Mouse (Mus musculus) midbrain, embryonic 13.5 days (tissue): ENCODE results near the gene Errfi1. TPM values are rescaled to one million over a fixed set of nuclear protein-coding genes. Genes with fewer than 3 reads are reported as not detected.

Experiments used
- ATAC-seq: fragments of 200-750 bp; cut with Nextera tagmentation; 2 replicates; pipeline ENCODE4 v1.8.0; 2017; ENCODE audit warnings: mild to moderate bottlenecking, moderate TSS enrichment, moderate library complexity
- H3K27ac ChIP-seq: fragments of 300-500 bp; sonication (generic); 2 replicates; pipeline ENCODE4 v1.5.1; 2015; ENCODE audit warnings: inconsistent platforms, mild to moderate bottlenecking, moderate library complexity
- H3K27me3 ChIP-seq: fragments of 300-500 bp; sonication (generic); 2 replicates; pipeline ENCODE4 v1.6.1; 2015; ENCODE audit warnings: mild to moderate bottlenecking, inconsistent platforms
- H3K36me3 ChIP-seq: fragments of 300-500 bp; sonication (generic); 2 replicates; pipeline ENCODE4 v1.6.1; 2015; ENCODE audit warnings: mild to moderate bottlenecking, inconsistent platforms
- H3K4me1 ChIP-seq: fragments of 300-500 bp; sonication (generic); replicated peaks from 2 replicates; pipeline ENCODE4 v1.6.1; 2015; ENCODE audit warnings: inconsistent platforms
- H3K4me2 ChIP-seq: fragments of 300-500 bp; sonication (generic); replicated peaks from 2 replicates; pipeline ENCODE4 v1.6.1; 2015; ENCODE audit warnings: moderate library complexity, mild to moderate bottlenecking, inconsistent platforms
- H3K4me3 ChIP-seq: fragments of 300-500 bp; sonication (generic); replicated peaks from 2 replicates; pipeline ENCODE4 v1.5.1; 2015; ENCODE audit warnings: mild to moderate bottlenecking, inconsistent platforms
- H3K9ac ChIP-seq: fragments of 300-500 bp; sonication (generic); replicated peaks from 2 replicates; pipeline ENCODE4 v1.6.1; 2015; ENCODE audit warnings: mild to moderate bottlenecking, inconsistent platforms
- H3K9me3 ChIP-seq: fragments of 300-500 bp; sonication (generic); 2 replicates; pipeline ENCODE4 v1.6.1; 2016; ENCODE audit warnings: mild to moderate bottlenecking, inconsistent platforms
- WGBS: fragments of 180-500 bp; shearing (Covaris S2); methylation state at CpG from one replicate; pipeline ENCODE4 v1.1.7; 2015; 5-methylcytosine and 5-hydroxymethylcytosine counted together
- polyA plus RNA-seq: library from polyadenylated mRNA; unstranded; fragments of >200 nt; fragmentation: Nextera tagmentation; extraction: Ambion mirVana; gene quantifications from 2 replicates; pipeline ENCODE4 v1.2.1, GENCODE M21; 2015

Gene Errfi1
- polyA plus RNA-seq = 18.7 and 20.1 TPM in 2 replicates

DNA sequence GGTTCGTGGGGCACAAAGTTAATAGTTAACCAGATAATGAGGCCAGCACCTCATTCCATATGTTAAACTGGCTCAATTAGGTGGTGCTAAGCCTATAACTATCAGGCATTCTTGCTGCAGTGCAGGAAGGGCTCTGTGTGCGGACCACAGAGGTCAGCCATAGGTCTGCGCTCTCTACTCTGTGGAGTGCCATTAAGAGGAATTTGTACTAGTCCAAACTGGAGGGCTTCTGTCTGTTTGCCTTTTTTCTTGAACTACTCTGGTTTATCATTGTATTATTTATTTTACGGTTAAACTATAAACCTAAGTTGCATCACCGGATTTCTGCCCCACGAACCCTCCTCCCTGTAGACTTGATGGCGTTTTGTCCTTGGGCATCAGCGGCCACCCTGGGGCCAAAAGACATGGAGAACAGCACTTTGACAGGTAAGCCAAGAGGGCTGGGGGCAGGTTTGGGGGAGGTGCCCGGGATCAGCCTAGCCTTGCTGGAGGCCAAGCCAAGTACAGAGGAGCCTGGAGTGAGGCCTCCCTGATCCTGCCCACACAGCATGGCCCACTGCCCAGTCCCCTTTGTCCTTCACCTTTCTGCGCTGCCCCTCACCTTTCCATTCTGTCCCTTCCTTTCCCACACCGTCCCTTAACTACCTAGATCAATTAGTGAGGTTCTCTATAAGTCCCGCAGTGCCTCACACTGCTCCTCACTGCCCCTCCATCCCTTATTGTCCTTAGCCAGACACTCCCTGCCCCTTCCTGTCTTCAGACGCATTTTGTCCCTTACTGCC, at the start of gene Errfi1:
Gene Errfi1 (plus strand): TSS at position 240 of the 782 bp plus-strand sequence.
- H3K27ac ChIP-seq = peak within 1 kb of the TSS; percentile 98
- no peaks in the 10 kb centered on the region for H3K36me3 ChIP-seq
- WGBS = 54% methylated on average over 13 of the region's 13 CpGs
- H3K4me1 ChIP-seq = peaks cover 18% of the 10 kb centered on the region
- H3K9ac ChIP-seq = peak within 1 kb of the TSS; percentile 61
- ATAC-seq = peak; percentile 13
- H3K4me2 ChIP-seq = peak within 1 kb of the TSS; percentile 63
- no peaks in the 10 kb centered on the region for H3K9me3 ChIP-seq
- H3K4me3 ChIP-seq = peak within 1 kb of the TSS; percentile 81
- no peaks in the 10 kb centered on the region; the same call in 1 of the 2 replicates for H3K27me3 ChIP-seq

DNA sequence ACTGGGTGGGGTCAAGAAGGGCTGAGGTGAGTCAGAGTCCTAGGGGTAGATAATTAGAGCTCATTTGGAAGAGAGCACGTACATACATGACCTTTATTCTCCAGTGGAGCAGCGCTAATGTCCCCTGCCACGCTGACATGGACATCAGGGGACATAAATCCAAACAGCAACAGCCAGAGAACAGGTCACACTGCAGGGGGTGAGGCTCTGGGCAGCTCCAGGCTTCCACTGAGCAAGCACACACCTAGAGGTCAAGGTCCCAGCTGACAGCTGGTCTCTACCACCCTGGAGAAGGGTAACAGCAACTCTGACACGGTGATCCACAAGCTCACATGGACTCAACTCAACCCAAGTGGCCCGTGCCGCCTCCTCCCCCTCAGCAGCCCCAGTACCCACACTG, 49.5 kb upstream of the Errfi1 start:
- ATAC-seq = no peak
- no peaks in the 10 kb centered on the region for H3K27me3 ChIP-seq
- H3K36me3 ChIP-seq = no peaks in the 10 kb centered on the region
- H3K4me1 ChIP-seq = no peaks in the 10 kb centered on the region
- WGBS = 84% methylated on average over 6 of the region's 6 CpGs
- no peak overlapping the region for H3K4me3 ChIP-seq
- H3K4me2 ChIP-seq = no peak overlapping the region
- H3K9me3 ChIP-seq = no peaks in the 10 kb centered on the region
- no peak overlapping the region for H3K27ac ChIP-seq
- H3K9ac ChIP-seq = no peak overlapping the region

DNA sequence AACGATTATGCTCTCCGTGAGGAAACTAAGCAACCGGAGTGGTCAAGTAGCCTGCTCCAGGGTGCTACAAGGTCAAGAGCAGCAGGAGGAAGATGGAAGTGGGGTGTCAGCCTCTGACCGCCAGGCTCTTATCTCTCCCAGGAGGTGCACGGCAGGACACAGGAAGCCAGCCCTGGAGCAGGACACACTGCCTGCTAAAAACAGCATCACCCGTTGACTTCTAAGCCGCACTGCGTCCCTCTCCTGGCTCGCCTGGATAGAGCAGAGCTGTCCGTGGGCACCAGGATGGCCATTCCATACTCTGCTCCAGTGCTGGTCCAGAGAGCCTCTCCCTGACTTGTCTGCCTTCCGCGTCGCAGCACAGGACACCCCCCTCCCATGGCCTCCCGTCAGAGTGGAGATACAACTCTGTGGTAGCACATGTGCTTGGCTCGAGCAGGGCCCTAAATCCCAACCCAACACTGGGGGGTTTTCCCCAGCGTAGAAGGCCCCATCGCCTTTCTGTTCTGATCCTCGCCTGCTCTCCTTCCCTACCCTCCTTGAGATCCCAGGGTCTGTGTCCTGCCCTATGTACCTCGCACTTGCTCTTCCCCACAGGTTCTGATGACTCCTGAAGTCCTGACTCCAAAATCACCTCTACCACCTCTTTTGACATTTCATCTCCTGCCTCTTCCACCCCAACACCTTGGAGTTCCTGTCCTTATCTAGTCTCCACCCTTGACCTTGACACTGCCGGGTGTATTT, 45.8 kb upstream of the Errfi1 start:
- Histone ChIP-seq H3K27me3 (no peaks in the 10 kb centered on the region), H3K36me3 (no peaks in the 10 kb centered on the region), H3K4me2 (no peak overlapping the region), H3K9ac (no peak overlapping the region), H3K4me1 (no peaks in the 10 kb centered on the region), H3K27ac (no peak overlapping the region), H3K9me3 (no peaks in the 10 kb centered on the region), H3K4me3 (no peak overlapping the region)
- no peak for ATAC-seq
- 82% methylated on average over 20 of the region's 20 CpGs for WGBS

DNA sequence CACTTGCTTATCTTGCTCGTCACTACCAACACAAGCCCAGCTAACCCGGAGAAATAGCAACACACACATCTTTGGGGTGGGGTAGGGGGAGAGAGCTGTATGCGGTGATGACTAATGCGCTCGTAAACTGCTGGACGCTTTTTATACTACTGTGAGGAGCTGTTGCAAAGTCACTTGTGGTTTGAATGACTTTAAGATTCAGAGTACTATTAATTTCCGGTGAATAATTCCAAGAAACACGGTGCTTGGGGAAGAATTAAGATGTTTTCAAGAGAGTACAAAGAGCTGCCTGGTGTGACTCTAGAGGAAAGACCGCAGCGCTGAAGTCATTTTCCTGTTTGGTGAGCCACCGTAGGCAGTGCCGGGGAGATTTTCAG, 45.3 kb upstream of the Errfi1 start:
- H3K9ac ChIP-seq = no peak overlapping the region
- H3K27me3 ChIP-seq = no peaks in the 10 kb centered on the region
- no peak overlapping the region for H3K27ac ChIP-seq
- H3K4me2 ChIP-seq = no peak overlapping the region
- no peaks in the 10 kb centered on the region for H3K4me1 ChIP-seq
- H3K4me3 ChIP-seq = no peak overlapping the region
- H3K36me3 ChIP-seq = no peaks in the 10 kb centered on the region
- WGBS = 86% methylated on average over 12 of the region's 12 CpGs
- ATAC-seq = no peak
- no peaks in the 10 kb centered on the region for H3K9me3 ChIP-seq

DNA sequence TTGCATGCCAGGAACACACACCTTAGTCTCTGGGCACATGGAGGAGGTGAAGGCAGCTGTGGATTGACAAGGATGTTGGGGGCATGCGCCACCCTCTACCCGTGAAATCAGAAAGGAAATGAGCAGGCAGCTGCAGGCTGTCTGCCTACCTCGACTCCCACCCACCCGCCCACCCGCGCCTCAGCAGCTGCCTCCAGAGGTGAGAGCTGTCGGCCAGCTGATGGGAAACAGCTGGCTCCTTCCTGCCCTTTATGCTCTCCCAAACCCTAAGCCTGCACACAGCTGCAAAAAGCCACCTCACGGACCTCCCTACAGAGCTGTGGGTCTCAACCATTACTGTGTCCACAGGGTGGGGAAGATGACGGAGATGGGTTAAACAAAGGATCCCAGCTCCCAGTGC, 44.4 kb upstream of the Errfi1 start:
- no peak overlapping the region for H3K4me2 ChIP-seq
- no peak overlapping the region for H3K27ac ChIP-seq
- no peak overlapping the region for H3K9ac ChIP-seq
- no peaks in the 10 kb centered on the region for H3K9me3 ChIP-seq
- 75% methylated on average over 9 of the region's 9 CpGs for WGBS
- ATAC-seq = no peak
- no peaks in the 10 kb centered on the region for H3K36me3 ChIP-seq
- no peaks in the 10 kb centered on the region for H3K4me1 ChIP-seq
- no peak overlapping the region for H3K4me3 ChIP-seq
- no peaks in the 10 kb centered on the region for H3K27me3 ChIP-seq

DNA sequence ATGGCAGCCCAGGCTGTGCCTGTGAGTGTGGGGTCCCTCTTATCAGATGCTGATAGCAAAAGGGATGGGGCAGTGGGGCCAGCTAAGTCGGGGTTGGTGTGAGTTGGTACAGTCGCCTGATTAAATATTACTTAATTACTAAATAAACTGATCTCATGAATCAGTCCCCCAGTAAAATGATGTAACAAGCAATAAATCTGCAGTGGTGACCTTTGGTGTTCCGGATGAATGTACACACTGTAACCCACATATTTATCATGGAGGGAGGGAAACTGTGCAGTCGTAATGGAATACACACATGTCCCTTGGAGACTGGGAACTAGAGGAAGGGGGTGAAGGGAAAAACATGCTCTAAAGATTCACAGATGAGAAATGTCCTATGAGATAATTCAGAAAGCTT, 38.6 kb upstream of the Errfi1 start:
- Histone ChIP-seq H3K27ac (no peak overlapping the region), H3K4me3 (no peak overlapping the region), H3K4me1 (no peaks in the 10 kb centered on the region), H3K4me2 (no peak overlapping the region), H3K36me3 (no peaks in the 10 kb centered on the region), H3K9me3 (no peaks in the 10 kb centered on the region), H3K9ac (no peak overlapping the region), H3K27me3 (no peaks in the 10 kb centered on the region)
- ATAC-seq = no peak
- WGBS = 89% methylated on average over 4 of the region's 4 CpGs

DNA sequence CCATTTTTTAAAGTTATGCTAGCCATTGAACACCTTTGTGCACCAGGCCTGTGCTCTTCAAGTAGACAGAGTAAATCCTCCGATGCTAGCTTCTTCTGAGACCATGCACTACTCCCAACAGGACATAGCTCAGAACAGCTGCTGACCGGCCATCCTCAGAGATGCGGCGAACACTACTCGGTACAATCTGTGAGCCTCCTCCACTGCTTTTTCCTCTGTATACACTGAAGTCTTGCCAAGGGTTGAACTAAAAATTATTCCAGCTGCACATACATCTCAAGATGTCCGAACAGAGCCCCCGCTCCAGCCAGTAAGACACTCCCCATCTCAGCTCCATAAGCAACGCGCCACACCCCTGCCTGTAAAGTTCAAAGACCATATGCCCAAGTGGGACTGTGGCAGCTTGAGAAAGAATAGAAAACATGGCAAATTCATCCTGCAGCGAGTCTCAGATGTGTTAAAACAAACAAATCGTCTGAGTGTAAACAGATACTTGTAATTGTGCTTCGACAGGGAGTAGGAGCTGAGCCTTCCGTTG, 37.2 kb upstream of the Errfi1 start:
- Histone ChIP-seq H3K4me2 (no peak overlapping the region), H3K4me1 (no peaks in the 10 kb centered on the region), H3K27me3 (no peaks in the 10 kb centered on the region), H3K9me3 (no peaks in the 10 kb centered on the region), H3K9ac (no peak overlapping the region), H3K36me3 (no peaks in the 10 kb centered on the region), H3K4me3 (no peak overlapping the region), H3K27ac (no peak overlapping the region)
- WGBS = 85% methylated on average over 13 of the region's 13 CpGs
- no peak for ATAC-seq

DNA sequence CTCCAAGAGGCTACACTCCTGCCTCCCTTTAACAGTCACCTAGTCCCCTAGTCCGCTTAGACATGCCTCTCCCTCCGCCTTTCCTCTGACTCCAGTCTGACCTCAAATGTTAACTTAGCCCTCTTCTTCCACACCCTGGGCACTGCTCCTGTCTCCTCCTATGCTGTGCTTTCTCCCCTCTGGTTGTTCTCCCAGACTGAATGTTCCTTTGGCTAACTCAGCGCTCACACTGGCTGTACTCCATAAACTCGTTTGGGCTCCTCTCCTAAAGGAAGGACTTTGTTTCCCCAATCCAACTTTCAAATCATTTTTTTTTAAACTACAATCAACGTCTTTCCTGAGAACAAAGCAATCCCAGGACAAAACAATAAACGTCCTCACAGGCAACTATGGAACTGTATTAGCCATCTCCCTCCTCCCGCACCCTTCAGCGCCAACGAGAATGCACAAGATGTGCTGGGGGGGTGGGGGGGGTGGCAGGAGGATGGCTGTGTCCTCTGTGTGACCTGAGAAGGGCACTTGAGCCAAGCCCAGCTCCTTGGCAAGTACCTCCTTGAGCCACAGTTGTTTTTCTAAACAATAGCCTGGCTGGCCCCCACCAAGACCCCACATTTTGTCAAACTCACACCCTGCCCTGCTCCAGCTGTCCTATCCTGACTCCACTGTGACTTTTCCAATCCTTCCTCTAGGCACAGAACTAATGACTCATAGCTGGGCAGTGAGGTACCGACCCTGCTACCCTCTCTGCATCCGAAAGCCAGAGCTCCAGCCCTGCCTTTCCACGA, 34.4 kb upstream of the Errfi1 start:
- Histone ChIP-seq H3K9ac (no peak overlapping the region), H3K4me1 (peaks cover 10% of the 10 kb centered on the region), H3K4me3 (no peak overlapping the region), H3K4me2 (no peak overlapping the region), H3K9me3 (no peaks in the 10 kb centered on the region), H3K27ac (no peak overlapping the region), H3K27me3 (no peaks in the 10 kb centered on the region), H3K36me3 (no peaks in the 10 kb centered on the region)
- WGBS = 80% methylated on average over 12 of the region's 12 CpGs
- ATAC-seq = no peak

DNA sequence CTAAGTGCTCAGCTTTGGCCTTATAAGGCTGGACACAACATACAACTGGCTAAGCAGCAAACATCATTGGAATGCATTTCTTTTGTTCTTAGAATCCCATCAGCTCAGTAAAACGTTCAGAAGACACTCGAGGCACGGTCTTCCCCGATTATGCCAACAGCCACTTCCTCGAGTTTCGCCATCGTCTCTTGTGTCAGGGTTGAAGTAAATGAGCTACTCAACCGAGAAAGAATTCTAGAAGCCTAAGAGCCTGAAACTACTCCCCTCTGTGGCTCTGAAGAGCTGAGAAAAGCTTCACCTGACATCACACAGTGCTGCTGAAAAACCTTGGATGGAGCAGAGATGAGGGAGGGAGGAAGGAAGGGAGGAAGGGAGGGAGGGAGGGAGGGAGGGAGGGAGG, 32.3 kb upstream of the Errfi1 start:
- no peaks in the 10 kb centered on the region for H3K27me3 ChIP-seq
- H3K9ac ChIP-seq = no peak overlapping the region
- H3K4me1 ChIP-seq = peaks cover 26% of the 10 kb centered on the region
- WGBS = 68% methylated on average over 8 of the region's 8 CpGs
- H3K4me2 ChIP-seq = no peak overlapping the region
- H3K4me3 ChIP-seq = no peak overlapping the region
- H3K9me3 ChIP-seq = no peaks in the 10 kb centered on the region
- H3K27ac ChIP-seq = no peak overlapping the region
- ATAC-seq = no peak
- no peaks in the 10 kb centered on the region for H3K36me3 ChIP-seq

DNA sequence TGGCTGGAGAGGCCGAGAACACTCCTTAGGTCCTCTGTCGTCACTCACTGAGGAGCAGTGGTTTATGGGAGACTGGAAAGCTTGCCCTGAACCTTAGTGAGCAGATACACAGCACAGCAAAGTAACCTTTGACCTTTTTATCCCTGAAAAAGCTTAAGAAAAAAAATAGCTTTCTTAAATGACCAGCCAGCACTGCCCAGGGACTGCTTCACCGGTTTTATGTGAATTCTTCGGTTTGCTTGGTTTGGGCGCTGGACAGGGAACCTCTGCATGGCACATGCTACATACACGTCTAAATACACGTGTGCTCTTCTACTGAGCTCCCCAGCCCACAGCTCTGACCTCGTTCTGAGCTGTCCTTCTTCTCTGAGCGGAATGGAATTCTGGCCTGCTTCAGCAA, 31.1 kb upstream of the Errfi1 start:
- no peak for ATAC-seq
- Histone ChIP-seq H3K9ac (no peak overlapping the region), H3K9me3 (no peaks in the 10 kb centered on the region), H3K4me3 (no peak overlapping the region), H3K4me2 (no peak overlapping the region), H3K36me3 (no peaks in the 10 kb centered on the region), H3K27ac (no peak overlapping the region), H3K4me1 (peaks cover 34% of the 10 kb centered on the region), H3K27me3 (no peaks in the 10 kb centered on the region)
- 72% methylated on average over 9 of the region's 9 CpGs for WGBS

DNA sequence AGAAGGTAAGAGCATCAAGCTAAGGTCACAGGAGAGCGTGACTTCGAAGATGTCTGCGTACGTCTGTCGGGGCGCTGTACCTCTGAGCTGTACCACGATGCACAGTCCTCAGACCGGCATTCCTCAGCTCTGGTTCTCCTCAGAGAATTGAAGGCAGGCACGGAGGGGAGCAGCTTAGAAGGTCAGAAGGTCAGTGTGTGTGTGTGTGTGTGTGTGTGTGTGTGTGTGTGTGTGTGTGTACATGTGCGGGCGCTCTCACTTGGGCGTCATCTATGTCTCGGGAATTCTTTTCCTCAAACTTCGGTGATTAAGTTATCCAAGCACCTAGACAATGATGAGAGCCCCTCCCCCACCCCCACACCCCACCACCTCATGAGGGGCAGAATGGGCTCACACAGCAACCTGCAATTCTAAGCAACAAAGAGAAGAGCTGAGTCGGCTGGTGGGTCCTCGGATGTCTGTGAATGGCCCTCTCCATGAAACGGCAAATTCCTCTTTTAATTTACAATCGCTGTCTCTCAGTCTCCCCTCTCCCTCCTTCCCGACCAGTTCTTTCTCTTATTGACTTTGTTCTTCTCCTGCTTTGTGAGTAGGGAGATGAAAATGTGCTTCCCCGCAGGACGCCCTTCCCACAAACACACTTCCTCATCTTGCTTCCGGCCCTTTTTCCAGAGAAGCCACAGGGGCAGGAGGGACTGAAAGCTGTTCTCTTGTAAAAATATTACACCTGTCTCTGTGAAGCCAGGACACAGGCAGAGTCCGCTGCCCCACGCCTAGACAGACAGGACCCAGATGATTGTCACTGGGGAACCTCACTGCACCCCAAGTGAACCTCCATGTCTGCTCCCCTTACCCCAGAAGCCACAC, 29.9 kb upstream of the Errfi1 start:
- no peaks in the 10 kb centered on the region for H3K36me3 ChIP-seq
- no peak overlapping the region; the same call in 1 of the 2 replicates for H3K9ac ChIP-seq
- peaks cover 34% of the 10 kb centered on the region for H3K4me1 ChIP-seq
- WGBS = 34% methylated on average over 23 of the region's 24 CpGs
- H3K27ac ChIP-seq = 0 out of 2 replicates have a peak overlapping the region, but pooled peaks have one; percentile 25
- H3K4me2 ChIP-seq = no peak overlapping the region
- no peaks in the 10 kb centered on the region for H3K9me3 ChIP-seq
- ATAC-seq = no peak
- no peak overlapping the region for H3K4me3 ChIP-seq
- H3K27me3 ChIP-seq = no peaks in the 10 kb centered on the region
